Mouse (Mus musculus): ENCODE measurements around the gene Wdr78. TPM values are rescaled to one million over a fixed set of nuclear protein-coding genes. Genes with fewer than 3 reads are reported as not detected.

Gene Wdr78
- polyA plus RNA-seq, 1 experiment from 2014 or later = 5.9 TPM

DNA sequence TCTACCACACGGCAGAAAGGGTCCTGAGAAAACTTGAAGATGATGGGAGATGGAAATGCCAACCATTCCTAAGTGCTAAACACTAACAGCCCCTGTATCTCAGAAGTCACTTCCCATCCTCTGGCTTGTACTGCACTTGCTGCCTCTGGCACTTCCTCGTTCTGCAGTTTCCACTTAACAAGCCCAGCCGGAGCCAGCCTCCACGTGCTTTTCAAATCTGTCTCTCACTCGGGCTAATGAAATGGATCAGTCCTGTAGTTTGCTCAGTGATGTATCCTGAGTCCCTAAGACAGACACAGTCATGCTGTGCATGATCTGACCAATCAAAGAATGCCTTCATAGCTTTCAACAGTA lies 74.5 kb downstream of the Wdr78 start:
- ATAC-seq (ENCODE audit: low FRiP score, low read depth) = no peak
- 65% methylated on average over 5 of the region's 5 CpGs for WGBS
- H3K27ac ChIP-seq = no peak overlapping the region

DNA sequence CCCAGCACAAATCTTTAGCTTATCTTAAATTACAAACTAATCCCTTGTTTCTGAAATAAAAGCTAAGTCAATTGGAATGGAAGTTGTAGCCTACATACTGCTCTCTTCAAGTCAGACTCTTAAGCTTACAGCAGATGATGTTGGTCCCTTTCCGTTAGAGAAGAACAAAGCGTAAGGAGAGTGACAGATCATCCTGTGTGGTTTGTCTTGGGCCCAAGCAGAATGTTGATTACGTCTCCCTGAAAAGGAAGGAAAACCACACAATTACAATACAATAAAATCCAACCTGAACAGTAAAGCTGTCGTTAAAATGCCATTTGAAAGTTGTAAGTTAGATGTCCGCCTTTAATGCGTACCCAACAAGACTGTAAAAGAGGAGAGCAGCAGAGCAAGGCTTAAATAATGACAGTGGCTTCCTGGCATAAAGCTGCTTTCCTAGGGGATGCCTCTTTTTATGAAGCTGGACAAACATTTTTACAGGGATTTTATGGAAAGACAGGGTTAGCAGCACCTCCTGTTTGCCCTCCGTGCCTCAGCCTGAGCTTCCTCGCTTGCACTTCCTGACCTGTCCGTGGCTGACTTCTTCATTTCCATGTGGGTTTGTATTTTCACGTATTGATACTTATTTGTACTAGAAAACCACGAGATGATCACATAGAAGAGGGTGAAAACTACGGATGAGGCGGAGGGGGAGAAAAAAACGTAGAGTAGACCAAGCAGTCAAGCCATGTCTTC lies 75.1 kb downstream of the Wdr78 start:
- no peaks in the 10 kb centered on the region for H3K4me1 ChIP-seq
- H3K27ac ChIP-seq = no peak overlapping the region
- H3K9me3 ChIP-seq = no peaks in the 10 kb centered on the region
- no peak overlapping the region for H3K4me3 ChIP-seq
- 62% methylated on average over 14 of the region's 14 CpGs for WGBS
- no peaks in the 10 kb centered on the region for H3K36me3 ChIP-seq
- ATAC-seq (ENCODE audit: low FRiP score, low read depth) = no peak
- H3K4me2 ChIP-seq (replicated peaks) = no peak overlapping the region
- H3K9ac ChIP-seq = no peak overlapping the region
- no peaks in the 10 kb centered on the region for H3K27me3 ChIP-seq (replicated peaks)

More for the DNA sequence above, 74.5 kb downstream of the Wdr78 start:
- H3K4me3 ChIP-seq = no peak overlapping the region
- H3K36me3 ChIP-seq = no peaks in the 10 kb centered on the region
- H3K4me2 ChIP-seq (replicated peaks) = no peak overlapping the region
- no peaks in the 10 kb centered on the region for H3K9me3 ChIP-seq
- no peaks in the 10 kb centered on the region for H3K27me3 ChIP-seq (replicated peaks)
- no peaks in the 10 kb centered on the region for H3K4me1 ChIP-seq
- no peak overlapping the region for H3K9ac ChIP-seq

DNA sequence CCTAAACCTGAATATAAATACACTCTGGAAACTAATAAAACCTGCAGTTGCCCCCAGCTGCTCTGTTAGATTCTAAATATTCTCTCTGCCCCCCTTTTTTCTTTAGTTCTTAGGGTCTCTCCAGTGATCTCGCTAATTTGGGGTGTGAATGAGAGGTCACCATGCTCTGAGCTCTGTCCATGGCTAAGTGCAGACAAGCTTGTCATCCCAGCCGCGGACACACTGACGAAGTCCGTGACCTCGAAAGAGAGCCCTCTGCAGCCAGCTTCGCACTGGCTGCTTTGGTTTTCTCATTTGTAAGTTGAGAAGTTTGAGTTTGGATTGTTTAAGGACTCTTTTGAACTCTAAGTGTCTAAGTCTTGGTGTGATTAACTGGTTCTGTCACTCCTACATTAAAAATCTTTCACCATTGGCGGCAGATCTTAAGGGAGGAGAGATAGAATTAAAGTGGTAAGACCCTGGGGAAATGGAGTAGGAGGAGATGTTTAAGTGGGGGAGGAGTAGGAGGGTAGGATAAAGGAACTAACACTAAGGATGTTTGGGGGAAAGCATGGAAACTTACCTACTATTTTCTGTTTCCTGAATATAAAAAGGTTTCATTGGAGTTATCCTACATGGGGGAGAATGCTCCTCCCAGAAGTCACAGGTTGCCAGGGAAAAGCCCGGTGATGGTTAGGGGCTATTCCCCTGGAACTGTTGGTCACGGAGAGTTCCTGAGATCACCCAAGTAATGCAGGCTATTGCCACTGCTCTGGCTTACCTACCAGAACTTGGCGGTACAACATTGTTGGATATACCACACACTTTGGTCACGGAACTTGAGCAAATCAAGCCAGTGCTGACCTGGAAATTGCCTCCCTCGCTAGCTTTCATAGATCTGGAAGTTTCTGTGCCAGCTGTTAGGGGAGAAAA lies 85.9 kb downstream of the Wdr78 start:
- no peak overlapping the region for H3K4me2 ChIP-seq (replicated peaks)
- no peak for ATAC-seq (ENCODE audit: low FRiP score, low read depth)
- no peaks in the 10 kb centered on the region for H3K9me3 ChIP-seq
- no peaks in the 10 kb centered on the region for H3K4me1 ChIP-seq
- no peak overlapping the region for H3K4me3 ChIP-seq
- H3K27ac ChIP-seq = no peak overlapping the region
- 73% methylated on average over 13 of the region's 13 CpGs for WGBS
- no peaks in the 10 kb centered on the region for H3K36me3 ChIP-seq
- H3K27me3 ChIP-seq (replicated peaks) = no peaks in the 10 kb centered on the region
- H3K9ac ChIP-seq = no peak overlapping the region

DNA sequence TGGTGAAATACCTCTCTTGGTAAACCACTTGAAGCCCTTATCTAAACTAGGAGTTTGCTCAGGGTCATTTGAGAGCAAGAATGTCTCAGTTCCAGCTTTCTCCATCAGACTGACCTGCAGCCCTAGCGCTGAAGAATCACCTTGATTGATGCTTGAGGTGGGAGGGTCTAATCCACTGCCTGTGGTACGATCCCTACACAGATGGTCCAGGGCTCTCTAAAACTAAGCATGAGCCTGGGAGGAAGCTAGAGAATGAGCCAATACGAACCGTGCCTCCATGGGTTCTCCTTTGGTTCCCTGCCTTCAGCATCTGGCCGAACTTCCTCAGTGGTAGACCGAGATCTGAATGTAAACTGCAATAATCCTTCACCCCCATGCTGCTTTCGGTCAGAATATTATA lies 86.6 kb downstream of the Wdr78 start:
- no peaks in the 10 kb centered on the region for H3K27me3 ChIP-seq (replicated peaks)
- no peaks in the 10 kb centered on the region for H3K4me1 ChIP-seq
- 83% methylated on average over 7 of the region's 7 CpGs for WGBS

DNA sequence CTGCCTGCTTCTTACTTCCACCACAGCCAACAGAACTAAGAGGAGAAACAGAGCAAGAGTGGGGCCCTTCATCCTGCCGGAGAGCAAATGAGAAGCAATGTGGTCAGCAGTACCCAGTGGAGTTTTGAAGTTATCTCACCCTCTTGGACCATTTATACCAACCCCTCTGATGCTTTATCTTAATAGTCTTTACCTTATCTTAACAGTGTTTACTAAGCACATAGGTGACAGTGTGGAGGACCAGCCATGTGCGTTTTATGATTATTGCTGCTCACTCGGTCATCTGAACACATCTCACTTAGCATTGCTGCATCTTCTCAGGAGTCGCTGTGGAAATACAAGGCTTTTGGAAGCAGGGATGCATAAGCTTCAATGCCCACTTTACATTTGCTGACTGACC lies 87.7 kb downstream of the Wdr78 start, which contains the start of gene Insl5:
Gene Insl5 (minus strand): TSS at position 222 of the 400 bp plus-strand sequence.
- Histone ChIP-seq H3K9me3 (no peaks in the 10 kb centered on the region), H3K4me1 (no peaks in the 10 kb centered on the region), H3K36me3 (no peaks in the 10 kb centered on the region), H3K27ac (no peak within 1 kb of the TSS), H3K4me2 (replicated peaks) (no peak within 1 kb of the TSS), H3K27me3 (replicated peaks) (no peaks in the 10 kb centered on the region), H3K9ac (no peak within 1 kb of the TSS), H3K4me3 (no peak within 1 kb of the TSS)
- no peak for ATAC-seq (ENCODE audit: low FRiP score, low read depth)
- 87% methylated on average over 4 of the region's 4 CpGs for WGBS

More for the DNA sequence above, 86.6 kb downstream of the Wdr78 start:
- Histone ChIP-seq H3K4me2 (replicated peaks) (no peak overlapping the region), H3K36me3 (no peaks in the 10 kb centered on the region), H3K4me3 (no peak overlapping the region), H3K27ac (no peak overlapping the region), H3K9ac (no peak overlapping the region), H3K9me3 (no peaks in the 10 kb centered on the region)
- ATAC-seq (ENCODE audit: low FRiP score, low read depth) = no peak

DNA sequence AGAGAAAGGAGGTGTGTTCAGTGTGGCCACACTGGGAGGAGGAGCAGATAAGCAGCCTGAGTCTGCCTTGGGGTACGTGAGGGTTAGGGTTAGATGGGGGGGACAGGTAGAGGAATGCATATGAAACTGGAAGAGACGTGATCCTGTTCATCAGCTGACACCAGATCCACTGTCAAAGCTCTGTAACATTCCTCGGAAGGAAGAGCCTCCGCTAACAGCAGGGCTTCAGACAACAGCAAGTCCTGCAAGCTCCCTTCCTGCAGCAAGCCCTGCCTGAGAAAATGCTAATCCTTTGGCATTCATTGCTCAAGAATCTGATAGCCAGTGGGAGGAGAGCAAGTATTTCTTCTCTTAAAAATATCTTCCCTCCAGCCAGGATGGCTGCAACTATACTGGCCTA lies 100.9 kb downstream of the Wdr78 start:
- H3K27ac ChIP-seq = no peak overlapping the region
- no peaks in the 10 kb centered on the region for H3K27me3 ChIP-seq (replicated peaks)
- 0 out of 2 replicates have a peak, but pooled peaks have one; percentile 25 for ATAC-seq (ENCODE audit: low FRiP score, low read depth)
- H3K4me1 ChIP-seq = peaks cover 5% of the 10 kb centered on the region; the same call in 1 of the 2 replicates
- no peaks in the 10 kb centered on the region for H3K36me3 ChIP-seq
- WGBS = 14% methylated on average over 4 of the region's 4 CpGs
- no peak overlapping the region for H3K9ac ChIP-seq
- H3K9me3 ChIP-seq = no peaks in the 10 kb centered on the region
- no peak overlapping the region for H3K4me3 ChIP-seq
- H3K4me2 ChIP-seq (replicated peaks) = no peak overlapping the region

DNA sequence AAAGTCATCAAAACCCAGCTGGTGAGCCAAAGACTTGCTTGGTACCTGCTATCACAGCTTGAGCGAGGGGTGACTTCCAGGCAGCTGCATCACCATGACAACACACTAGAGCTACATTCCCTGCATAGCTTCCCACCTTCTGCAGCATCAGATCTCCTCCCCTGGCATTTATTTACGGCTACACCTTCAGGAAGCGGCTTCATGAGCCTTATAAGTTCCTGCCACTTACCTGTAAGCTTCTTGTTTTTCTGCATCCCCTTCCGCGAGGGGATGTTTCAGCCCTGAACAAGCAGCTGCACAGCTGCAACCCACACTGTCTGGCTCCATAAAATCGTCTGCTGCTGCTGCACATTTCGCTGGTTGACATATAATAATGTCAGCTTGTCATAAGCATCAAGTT lies 102.5 kb downstream of the Wdr78 start:
- no peak for ATAC-seq (ENCODE audit: low FRiP score, low read depth)
- WGBS = 42% methylated on average over 7 of the region's 7 CpGs
- H3K4me3 ChIP-seq = no peak overlapping the region
- no peak overlapping the region for H3K9ac ChIP-seq
- no peaks in the 10 kb centered on the region for H3K9me3 ChIP-seq
- no peaks in the 10 kb centered on the region for H3K27me3 ChIP-seq (replicated peaks)
- no peak overlapping the region for H3K27ac ChIP-seq
- no peak overlapping the region for H3K4me2 ChIP-seq (replicated peaks)
- peaks cover 10% of the 10 kb centered on the region for H3K4me1 ChIP-seq
- no peaks in the 10 kb centered on the region for H3K36me3 ChIP-seq

DNA sequence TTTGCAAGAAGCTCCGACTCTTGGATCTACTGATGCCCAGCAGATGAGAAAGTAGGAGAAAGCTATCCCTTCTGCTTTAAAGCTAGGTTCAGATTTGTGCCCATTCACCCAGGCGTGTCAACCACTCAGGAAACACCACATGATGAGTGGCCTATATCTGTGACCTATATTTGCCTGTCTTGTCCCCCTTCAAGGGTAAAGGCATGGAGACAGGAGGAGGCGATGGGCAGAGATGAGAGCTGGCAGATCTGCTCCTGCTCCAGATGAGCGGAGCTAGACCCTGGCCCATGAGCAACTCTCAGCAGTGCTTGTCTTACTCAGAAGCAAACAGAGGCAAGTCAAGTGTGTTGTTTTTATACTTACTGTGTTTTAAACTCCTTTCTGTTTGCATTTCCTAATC lies 103.6 kb downstream of the Wdr78 start:
- H3K9me3 ChIP-seq = no peaks in the 10 kb centered on the region
- WGBS = 91% methylated on average over 4 of the region's 4 CpGs

DNA sequence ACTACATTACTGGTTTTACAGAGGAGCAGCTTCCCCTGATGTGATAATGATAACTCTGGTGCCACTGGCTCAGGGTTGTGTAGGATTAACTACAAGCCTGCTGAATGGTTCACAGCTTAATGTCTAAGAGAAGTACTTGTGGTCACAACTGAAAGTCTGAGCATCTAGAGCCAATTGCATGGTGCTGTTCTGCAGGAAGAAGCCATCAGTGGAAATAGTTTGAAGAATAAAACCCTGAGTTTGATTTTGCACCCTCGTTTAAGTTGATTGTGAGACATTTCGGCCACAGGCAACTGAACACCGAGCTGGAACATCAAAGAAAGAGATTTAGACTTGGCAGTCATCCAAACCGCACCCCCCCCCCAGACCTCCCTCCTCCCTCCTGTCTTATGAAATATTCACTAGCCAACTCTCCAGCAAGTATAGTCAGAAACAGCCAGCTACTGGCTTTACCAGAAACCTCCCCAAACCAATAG lies 107.4 kb downstream of the Wdr78 start:
- no peaks in the 10 kb centered on the region for H3K36me3 ChIP-seq
- peak; percentile 57 for ATAC-seq (ENCODE audit: low FRiP score, low read depth)
- 31% methylated on average over 4 of the region's 4 CpGs for WGBS
- H3K27ac ChIP-seq = 0 out of 2 replicates have a peak overlapping the region, but pooled peaks have one; percentile 26
- H3K9me3 ChIP-seq = no peaks in the 10 kb centered on the region
- no peak overlapping the region for H3K4me3 ChIP-seq
- H3K9ac ChIP-seq = no peak overlapping the region
- no peaks in the 10 kb centered on the region for H3K27me3 ChIP-seq (replicated peaks)
- 0 out of 2 replicates have a peak overlapping the region, but pooled peaks have one; percentile 10 for H3K4me2 ChIP-seq (replicated peaks)
- peaks cover 8% of the 10 kb centered on the region for H3K4me1 ChIP-seq

More for the DNA sequence above, 103.6 kb downstream of the Wdr78 start:
- H3K4me3 ChIP-seq = no peak overlapping the region
- H3K4me1 ChIP-seq = peaks cover 13% of the 10 kb centered on the region
- H3K4me2 ChIP-seq (replicated peaks) = no peak overlapping the region
- no peak overlapping the region for H3K27ac ChIP-seq
- no peaks in the 10 kb centered on the region for H3K36me3 ChIP-seq
- H3K27me3 ChIP-seq (replicated peaks) = no peaks in the 10 kb centered on the region
- no peak for ATAC-seq (ENCODE audit: low FRiP score, low read depth)
- no peak overlapping the region for H3K9ac ChIP-seq

DNA sequence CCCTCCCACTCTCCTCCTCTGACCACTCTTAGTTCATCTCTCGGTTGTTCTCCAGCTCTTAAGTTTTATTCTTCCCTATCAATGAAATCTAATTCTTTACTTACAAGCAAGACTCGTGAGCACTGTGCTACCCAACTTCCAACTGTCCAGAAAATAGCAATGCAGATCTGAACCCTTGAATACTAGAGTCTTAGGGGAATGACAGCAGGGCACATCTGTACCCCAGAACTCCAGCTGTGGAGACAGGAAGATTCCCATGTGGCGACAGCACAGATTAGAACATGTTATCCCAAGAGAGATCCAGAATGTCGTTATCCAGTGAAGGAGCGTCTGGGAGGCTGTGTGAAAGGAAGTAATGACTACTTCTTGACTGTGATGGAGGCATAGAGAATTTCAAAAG lies 108.1 kb downstream of the Wdr78 start:
- 68% methylated on average over 5 of the region's 5 CpGs for WGBS
- no peak overlapping the region for H3K27ac ChIP-seq

DNA sequence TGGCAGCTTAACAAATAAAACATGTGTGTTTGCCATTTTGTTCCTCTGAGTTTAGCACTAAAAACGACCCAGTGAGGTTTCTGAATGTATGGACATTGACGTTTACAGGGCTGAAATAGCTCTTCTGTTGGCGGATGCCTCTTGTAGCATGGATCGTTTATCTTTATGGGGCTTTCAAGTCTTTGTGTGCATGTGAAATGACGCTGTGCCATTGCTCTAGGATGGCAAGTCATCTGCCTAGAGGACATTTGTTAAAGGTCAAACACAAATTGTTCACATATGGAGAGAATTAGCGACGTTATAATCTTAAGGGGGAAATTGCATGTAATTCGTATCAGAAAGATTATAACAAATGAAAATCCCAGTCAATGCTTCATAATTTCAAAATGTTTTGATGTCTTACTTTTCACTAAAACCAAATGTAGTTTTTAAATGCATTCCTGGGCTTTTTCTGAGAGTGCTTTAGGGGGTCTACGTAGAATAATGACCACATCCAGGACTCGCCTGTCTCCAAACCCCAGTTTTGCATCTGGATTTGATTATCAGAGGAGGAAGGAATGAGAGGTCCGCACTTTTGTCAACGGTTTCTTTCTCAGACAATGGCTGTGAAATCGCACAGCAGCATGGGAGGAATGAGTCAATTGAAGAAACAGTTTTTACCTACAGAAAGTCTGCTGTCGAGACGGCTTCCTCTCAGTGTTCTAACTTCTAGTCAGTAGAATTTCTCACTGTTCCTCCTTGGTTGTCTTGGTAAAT lies 109.0 kb downstream of the Wdr78 start:
- Histone ChIP-seq H3K9me3 (no peaks in the 10 kb centered on the region), H3K36me3 (no peaks in the 10 kb centered on the region), H3K4me2 (replicated peaks) (no peak overlapping the region), H3K27ac (no peak overlapping the region), H3K4me3 (no peak overlapping the region), H3K27me3 (replicated peaks) (no peaks in the 10 kb centered on the region), H3K9ac (no peak overlapping the region), H3K4me1 (peaks cover 8% of the 10 kb centered on the region)
- no peak for ATAC-seq (ENCODE audit: low FRiP score, low read depth)
- 36% methylated on average over 15 of the region's 15 CpGs for WGBS

More for the DNA sequence above, 108.1 kb downstream of the Wdr78 start:
- peaks cover 8% of the 10 kb centered on the region for H3K4me1 ChIP-seq
- no peaks in the 10 kb centered on the region for H3K9me3 ChIP-seq
- H3K4me2 ChIP-seq (replicated peaks) = no peak overlapping the region
- H3K36me3 ChIP-seq = no peaks in the 10 kb centered on the region
- ATAC-seq (ENCODE audit: low FRiP score, low read depth) = peak; percentile 19; the same call in 1 of the 2 replicates
- H3K27me3 ChIP-seq (replicated peaks) = no peaks in the 10 kb centered on the region
- no peak overlapping the region for H3K9ac ChIP-seq
- no peak overlapping the region for H3K4me3 ChIP-seq

DNA sequence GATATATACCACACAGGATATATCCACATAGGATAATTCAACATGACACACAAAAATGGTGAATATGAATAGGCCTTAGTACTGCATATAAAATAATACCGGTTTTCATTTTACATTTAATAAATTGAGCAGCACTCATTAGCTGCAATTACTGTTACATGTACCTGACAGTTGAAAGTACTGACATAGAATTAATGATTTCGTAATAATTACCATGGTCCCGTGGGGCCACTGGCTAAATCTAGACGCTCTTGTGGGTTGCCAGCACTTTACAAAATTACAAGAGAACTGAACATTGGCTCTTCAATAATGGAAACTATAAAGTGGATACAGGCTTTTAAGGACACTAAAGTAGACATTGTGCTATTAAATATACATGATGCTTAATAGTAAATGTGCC lies 109.7 kb downstream of the Wdr78 start:
- no peak overlapping the region for H3K4me3 ChIP-seq
- WGBS = 77% methylated on average over 4 of the region's 4 CpGs

More for the DNA sequence above, 109.7 kb downstream of the Wdr78 start:
- ATAC-seq (ENCODE audit: low FRiP score, low read depth) = no peak
- Histone ChIP-seq H3K9ac (no peak overlapping the region), H3K27me3 (replicated peaks) (no peaks in the 10 kb centered on the region), H3K27ac (no peak overlapping the region), H3K36me3 (no peaks in the 10 kb centered on the region), H3K4me1 (peaks cover 8% of the 10 kb centered on the region), H3K4me2 (replicated peaks) (no peak overlapping the region), H3K9me3 (no peaks in the 10 kb centered on the region)
